21 mouse cellular contexts compared by ENCODE assay signal in the genomic region with DNA sequence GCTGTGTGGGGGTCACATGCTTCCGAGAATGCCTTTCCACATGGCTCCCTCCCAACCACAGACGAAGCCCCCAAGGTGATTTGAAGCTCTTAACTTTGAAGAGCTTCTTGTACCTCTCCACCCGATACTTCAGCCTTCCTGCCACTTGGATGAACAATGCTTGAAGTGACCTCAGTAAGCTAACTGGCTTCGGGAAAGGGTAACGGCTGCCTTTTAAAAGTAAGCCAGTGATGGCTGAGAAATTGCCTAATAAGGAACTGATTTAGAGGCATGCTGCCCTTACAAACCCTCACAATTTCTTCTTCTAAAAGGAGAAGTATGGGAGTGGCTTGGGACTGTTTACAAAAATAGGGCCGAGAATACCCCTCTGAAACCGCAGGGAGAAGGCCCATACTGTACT. TPM values are rescaled to one million over a fixed set of nuclear protein-coding genes. Genes with fewer than 3 reads are reported as not detected.
A peak's percentile ranks its signal among the peaks of the same experiment; 100 is the strongest.
DNase-seq lines count a peak whose midpoint lies in the region; ATAC-seq lines count a peak whose summit lies in the region.
"Had no signal": no experiment of that assay in that cellular context is flagged by ENCODE, and none has a peak within 500 bp of the region (broad histone marks: within the 10 kb centered on the region; RNA-seq: fewer than 3 reads in every experiment).

No protein-coding gene starts in this region.

- no peak overlapping the region for H3K9ac ChIP-seq in lung, embryonic 15.5 days
- H3K9ac ChIP-seq: forebrain, postnatal 0 days; heart, embryonic 13.5 days; limb, embryonic 13.5 days; neural tube, embryonic 12.5 days had no signal

- 52% methylated on average over 7 of the region's 7 CpGs for WGBS in lung, embryonic 15.5 days

- peaks cover 11% of the 10 kb centered on the region; the same call in 1 of the 2 replicates for H3K4me1 ChIP-seq in lung, embryonic 15.5 days
- H3K4me1 ChIP-seq: hindbrain, embryonic 10.5 days; limb, embryonic 13.5 days; neural tube, embryonic 12.5 days had no signal

- DNase-seq in spleen, postnatal 36 days (ENCODE audit: low spot score in 2 of 2) = peak; percentile 12 to 33
- no peak for DNase-seq in spleen, postnatal 4 days (ENCODE audit: low spot score in 2 of 2)
- DNase-seq in layer of hippocampus, postnatal 25 days (ENCODE audit: extremely low spot score in 1 of 2, low spot score in 1 of 2) = no peak
- no peak for DNase-seq in thymus, postnatal 0 days (ENCODE audit: low spot score)
- DNase-seq: adrenal gland, adult 8-10 months; cerebellum, postnatal 14 days; forebrain, postnatal 0 days; gastrocnemius, postnatal 14 days; thymus, postnatal 4 days had no signal

- H3K27me3 ChIP-seq in lung, embryonic 15.5 days = no peaks in the 10 kb centered on the region
- H3K27me3 ChIP-seq: heart, embryonic 13.5 days; limb, embryonic 13.5 days; megakaryocyte, embryonic 14.5 days; neural tube, embryonic 12.5 days had no signal

- H3K36me3 ChIP-seq in lung, embryonic 15.5 days = no peaks in the 10 kb centered on the region
- H3K36me3 ChIP-seq: G1E; heart, embryonic 13.5 days; hindbrain, embryonic 10.5 days; limb, embryonic 13.5 days; neural tube, embryonic 12.5 days had no signal

- no peak overlapping the region for H3K4me2 ChIP-seq in lung, embryonic 15.5 days
- H3K4me2 ChIP-seq: heart, embryonic 13.5 days; limb, embryonic 13.5 days; neural tube, embryonic 12.5 days had no signal

- H3K9me3 ChIP-seq in lung, embryonic 15.5 days = no peaks in the 10 kb centered on the region
- H3K9me3 ChIP-seq: G1E; heart, embryonic 13.5 days; hindbrain, embryonic 10.5 days; limb, embryonic 13.5 days; megakaryocyte, embryonic 14.5 days; neural tube, embryonic 12.5 days had no signal

- ATAC-seq in lung, embryonic 15.5 days (ENCODE audit: borderline replicate concordance, extremely low read depth, low FRiP score, low TSS enrichment) = peak; percentile 68; the same call in 1 of the 2 replicates
- ATAC-seq in megakaryocyte, adult 5-6 weeks (ENCODE audit: poor library complexity, severe bottlenecking) = peak; percentile 94
- ATAC-seq in cerebellum, adult (ENCODE audit: insufficient number of reproducible peaks, low FRiP score, low TSS enrichment) = no peak
- ATAC-seq: forebrain, postnatal 0 days; midbrain, embryonic 16.5 days had no signal

- H3K4me3 ChIP-seq in lung, embryonic 15.5 days = no peak overlapping the region
- H3K4me3 ChIP-seq: heart, embryonic 13.5 days; hindbrain, embryonic 10.5 days; layer of hippocampus, adult 2 months; limb, embryonic 13.5 days; megakaryocyte, embryonic 14.5 days; neural tube, embryonic 12.5 days had no signal

- 0 out of 2 replicates have a peak overlapping the region, but pooled peaks have one; percentile 29 for H3K27ac ChIP-seq in lung, embryonic 15.5 days
- H3K27ac ChIP-seq: heart, embryonic 13.5 days; hindbrain, embryonic 10.5 days; layer of hippocampus, adult 2 months; limb, embryonic 13.5 days; neural tube, embryonic 12.5 days had no signal

RNA-seq across cellular contexts. Expression of gene Cc2d2b, which starts 55.4 kb away (rescaled TPM):
- 0.04 and 0.17 TPM in 2 replicates for polyA plus RNA-seq in lung, embryonic 15.5 days (2015; fragmentation: Nextera tagmentation; extraction: Ambion mirVana)
- total RNA-seq in megakaryocyte, adult 5-6 weeks (2015) = not detected in 2 replicates
- not detected in 2 replicates for total RNA-seq in megakaryocyte, adult 5-6 weeks (2017)
- total RNA-seq in layer of hippocampus, postnatal 25 days (2021) = 1 to 10 TPM in 1 of 2 experiments, under 1 TPM in 1; 0.66 to 1.1 TPM
- polyA plus RNA-seq in thymus, postnatal 0 days (2015; fragmentation: Nextera tagmentation; extraction: Ambion mirVana) = 0.10 TPM in 1 of 2 replicates, not detected in the other
- total RNA-seq: adrenal gland, adult 8-10 months; gastrocnemius, postnatal 14 days had no signal
- polyA plus RNA-seq: kidney, embryonic 14.5 days had no signal

Comparison
In these comparisons a context has a peak if more than half of its experiments do, and no peak if none do; other contexts are left out.
1. DNase-seq: peak in spleen, postnatal 36 days (2 of 2); none in spleen, postnatal 4 days (0 of 2), layer of hippocampus, postnatal 25 days (0 of 2) and thymus, postnatal 0 days (single experiment).